Mouse (Mus musculus) stomach, postnatal 0 days (tissue): ENCODE data around the gene Zfp367. TPM values are rescaled to one million over a fixed set of nuclear protein-coding genes. Genes with fewer than 3 reads are reported as not detected.

Source experiments
- ATAC-seq: fragments of 200-750 bp; cut with Nextera tagmentation; 2 replicates; pipeline ENCODE4 v1.8.0; 2017; ENCODE audit not compliant: low FRiP score, low TSS enrichment
- DNase-seq: peaks from one replicate; pipeline ENCODE4 v3.0.0-alpha.2; 2016; ENCODE audit warnings: low spot score
- H3K27ac ChIP-seq: fragments of 300-500 bp; sonication (generic); replicated peaks from 2 replicates; pipeline ENCODE4 v1.5.1; 2014; ENCODE audit warnings: mild to moderate bottlenecking, control low read depth
- H3K27me3 ChIP-seq: fragments of 300-500 bp; sonication (generic); 2 replicates; pipeline ENCODE4 v1.6.1; 2014; ENCODE audit warnings: low read length; ENCODE audit not compliant: control insufficient read depth, insufficient read depth
- H3K36me3 ChIP-seq: fragments of 300-500 bp; sonication (generic); 2 replicates; pipeline ENCODE4 v1.6.1; 2014; ENCODE audit warnings: low read length, mixed read lengths; ENCODE audit not compliant: control insufficient read depth, insufficient read depth
- H3K4me1 ChIP-seq: fragments of 300-500 bp; sonication (generic); replicated peaks from 2 replicates; pipeline ENCODE4 v1.6.1; 2014; ENCODE audit warnings: antibody characterized with exemption; ENCODE audit not compliant: control insufficient read depth, insufficient read depth
- H3K4me2 ChIP-seq: fragments of 300-500 bp; sonication (generic); replicated peaks from 2 replicates; pipeline ENCODE4 v1.6.1; 2014; ENCODE audit warnings: low read depth, mild to moderate bottlenecking, control low read depth, moderate library complexity
- H3K4me3 ChIP-seq: fragments of 300-500 bp; sonication (generic); 2 replicates; pipeline ENCODE4 v1.5.1; 2014; ENCODE audit warnings: low read depth, low read length, control low read depth
- H3K9ac ChIP-seq: fragments of 300-500 bp; sonication (generic); 2 replicates; pipeline ENCODE4 v1.6.1; 2014; ENCODE audit warnings: mild to moderate bottlenecking, low read length, control low read depth, mixed read lengths
- H3K9me3 ChIP-seq: fragments of 300-500 bp; sonication (generic); 2 replicates; pipeline ENCODE4 v1.6.1; 2016; ENCODE audit warnings: low read length; ENCODE audit not compliant: control insufficient read depth
- CTCF ChIP-seq: IDR thresholded peaks from 2 replicates; pipeline ENCODE4 v1.5.1; 2016; ENCODE audit warnings: antibody characterized with exemption, low read depth, mild to moderate bottlenecking, moderate library complexity
- EP300 ChIP-seq: optimal IDR thresholded peaks from 2 replicates; pipeline ENCODE3; 2016; ENCODE audit warnings: antibody characterized with exemption
- WGBS: fragments of 180-500 bp; shearing (Covaris S2); extraction: QIAGEN DNeasy Blood & Tissue Kit; methylation state at CpG from one replicate; pipeline ENCODE4 v1.1.7; 2014; 5-methylcytosine and 5-hydroxymethylcytosine counted together
- polyA plus RNA-seq: library from polyadenylated mRNA; unstranded; fragments of >200 nt; fragmentation: Nextera tagmentation; extraction: Ambion mirVana; gene quantifications from 2 replicates; pipeline ENCODE4 v1.2.1, GENCODE M21; 2015

Zfp367 gene
- polyA plus RNA-seq, 1 experiment from 2014 or later = 10.9 TPM

DNA sequence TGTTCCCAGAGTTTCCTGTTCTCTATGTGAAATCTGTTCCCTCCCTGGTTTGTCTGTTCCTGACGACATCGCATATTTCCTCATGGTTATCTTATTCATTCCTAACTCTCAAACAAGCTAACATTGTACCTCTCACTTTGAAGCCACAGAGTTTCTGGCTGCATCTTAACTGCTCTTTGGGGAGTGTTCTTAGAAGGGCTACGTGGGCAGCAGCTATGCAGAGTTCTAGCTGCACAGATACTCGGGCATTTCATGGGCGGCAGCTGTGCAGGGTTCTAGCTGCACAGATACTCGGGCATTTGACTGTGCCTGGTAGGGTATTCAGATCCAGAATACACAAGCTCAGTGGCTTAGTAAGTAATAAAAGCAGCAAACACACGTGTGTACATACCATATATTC, 64.9 kb downstream of the Zfp367 start:
- Histone ChIP-seq H3K4me1 (no peaks in the 10 kb centered on the region), H3K4me3 (no peak overlapping the region), H3K27me3 (no peaks in the 10 kb centered on the region), H3K36me3 (no peaks in the 10 kb centered on the region), H3K9me3 (no peaks in the 10 kb centered on the region), H3K9ac (no peak overlapping the region), H3K4me2 (no peak overlapping the region), H3K27ac (no peak overlapping the region)
- no peak for TF ChIP-seq EP300
- TF ChIP-seq CTCF = no peak
- WGBS = 65% methylated on average over 7 of the region's 7 CpGs
- ATAC-seq = no peak
- no peak for DNase-seq

DNA sequence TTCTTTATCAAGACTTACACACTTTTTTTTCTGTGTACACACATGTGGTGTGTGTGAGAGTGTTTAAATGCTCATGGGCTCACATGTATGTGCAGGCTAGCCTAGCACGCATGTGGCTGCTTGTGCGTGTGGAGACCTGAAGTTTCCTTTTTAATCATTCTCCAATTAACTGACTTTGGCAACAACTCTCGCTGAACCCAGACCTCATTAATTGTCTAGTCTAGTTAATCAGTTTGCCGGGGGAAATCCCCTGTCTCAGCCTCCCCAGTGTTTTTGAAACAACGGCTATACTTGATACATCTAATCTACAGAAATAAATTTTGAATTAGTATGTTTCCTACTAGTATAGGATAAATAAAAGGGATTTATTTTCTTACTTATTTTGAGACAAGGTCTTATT, 67.0 kb downstream of the Zfp367 start:
- H3K4me3 ChIP-seq = no peak overlapping the region
- H3K9ac ChIP-seq = no peak overlapping the region
- no peaks in the 10 kb centered on the region for H3K9me3 ChIP-seq
- no peak for ATAC-seq
- H3K27ac ChIP-seq = no peak overlapping the region
- DNase-seq = no peak
- TF ChIP-seq EP300 = no peak
- TF ChIP-seq CTCF = no peak
- H3K4me1 ChIP-seq = no peaks in the 10 kb centered on the region
- H3K27me3 ChIP-seq = no peaks in the 10 kb centered on the region
- WGBS = 80% methylated on average over 5 of the region's 5 CpGs
- no peak overlapping the region for H3K4me2 ChIP-seq
- H3K36me3 ChIP-seq = no peaks in the 10 kb centered on the region

DNA sequence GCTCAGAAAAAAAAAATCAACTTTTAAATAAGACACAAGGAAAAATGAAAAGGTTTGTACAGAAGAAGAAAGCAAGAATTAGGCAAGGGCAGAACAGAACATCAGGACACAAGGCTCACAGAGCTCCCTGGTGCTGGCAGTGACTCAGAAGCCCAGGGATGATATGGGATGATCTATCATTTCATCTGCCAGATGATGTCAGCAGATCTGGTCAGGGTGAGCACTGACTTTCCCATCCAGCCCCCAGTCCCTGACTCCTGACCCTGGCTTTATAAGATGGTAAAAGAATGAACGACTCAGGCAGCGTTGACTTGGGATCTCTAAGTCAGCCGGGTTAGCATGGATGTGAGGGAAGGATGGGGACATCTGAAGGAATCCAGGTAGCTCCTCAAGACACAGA, 69.7 kb downstream of the Zfp367 start:
- TF ChIP-seq EP300 (no peak), CTCF (no peak)
- Histone ChIP-seq H3K9ac (no peak overlapping the region), H3K4me2 (no peak overlapping the region), H3K4me1 (no peaks in the 10 kb centered on the region), H3K27ac (no peak overlapping the region), H3K9me3 (no peaks in the 10 kb centered on the region), H3K36me3 (no peaks in the 10 kb centered on the region), H3K4me3 (no peak overlapping the region), H3K27me3 (no peaks in the 10 kb centered on the region)
- ATAC-seq = no peak
- no peak for DNase-seq
- 80% methylated on average over 3 of the region's 3 CpGs for WGBS

Other genes with a start within 250 kb of the Zfp367 start
- gene Hsd17b3, start 64.0 kb downstream of the Zfp367 start, polyA plus RNA-seq = not detected in 2 replicates
- 7.9 and 9.5 TPM in 2 replicates for gene Slc35d2, start 23.8 kb downstream of the Zfp367 start, polyA plus RNA-seq
- gene Habp4, start 8.6 kb upstream of the Zfp367 start, polyA plus RNA-seq = 11.9 and 13.2 TPM in 2 replicates
- 11.8 and 12.1 TPM in 2 replicates for gene Cdc14b, start 122.1 kb upstream of the Zfp367 start, polyA plus RNA-seq
- gene Aaed1, start 159.5 kb upstream of the Zfp367 start, polyA plus RNA-seq = 47.2 and 47.9 TPM in 2 replicates
- 183 and 184 TPM in 2 replicates for gene Ctsl, start 217.7 kb upstream of the Zfp367 start, polyA plus RNA-seq